Mouse (Mus musculus): ENCODE results near the gene Rbm15b. TPM values are rescaled to one million over a fixed set of nuclear protein-coding genes. Genes with fewer than 3 reads are reported as not detected.

The Rbm15b gene
- polyA plus RNA-seq, 1 experiment from 2014 or later: 18.8 TPM

DNA sequence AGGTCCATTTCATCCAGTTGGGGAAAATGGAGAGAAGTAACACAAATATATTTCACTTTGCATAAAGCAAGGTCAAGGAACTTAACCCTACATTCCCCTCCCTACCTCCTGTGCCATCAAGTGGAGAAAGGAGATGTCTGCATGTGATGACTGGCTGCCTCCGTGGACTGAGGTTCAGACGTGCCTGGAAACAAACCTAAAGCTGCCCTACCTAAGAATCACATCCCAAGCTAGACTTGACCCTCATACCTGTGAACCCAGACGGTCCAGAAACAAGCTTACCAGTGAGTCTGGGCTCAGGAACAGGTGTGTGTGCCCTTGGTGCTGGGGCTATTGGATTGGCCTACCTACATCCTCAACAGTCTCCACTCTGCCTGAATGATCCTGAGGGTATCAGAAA is 6.1 kb upstream of the Rbm15b start:
- no peak overlapping the region for H3K4me3 ChIP-seq
- ATAC-seq (ENCODE audit: low FRiP score, low read depth): no peak
- no peaks in the 10 kb centered on the region for H3K27me3 ChIP-seq
- peaks cover 33% of the 10 kb centered on the region for H3K4me1 ChIP-seq (replicated peaks)
- peaks cover 19% of the 10 kb centered on the region for H3K36me3 ChIP-seq
- H3K9ac ChIP-seq: no peak overlapping the region
- 61% methylated on average over 3 of the region's 3 CpGs for WGBS
- H3K9me3 ChIP-seq: no peaks in the 10 kb centered on the region
- H3K4me2 ChIP-seq: peak overlapping the region; percentile 15; the same call in 1 of the 2 replicates
- H3K27ac ChIP-seq (replicated peaks): no peak overlapping the region

DNA sequence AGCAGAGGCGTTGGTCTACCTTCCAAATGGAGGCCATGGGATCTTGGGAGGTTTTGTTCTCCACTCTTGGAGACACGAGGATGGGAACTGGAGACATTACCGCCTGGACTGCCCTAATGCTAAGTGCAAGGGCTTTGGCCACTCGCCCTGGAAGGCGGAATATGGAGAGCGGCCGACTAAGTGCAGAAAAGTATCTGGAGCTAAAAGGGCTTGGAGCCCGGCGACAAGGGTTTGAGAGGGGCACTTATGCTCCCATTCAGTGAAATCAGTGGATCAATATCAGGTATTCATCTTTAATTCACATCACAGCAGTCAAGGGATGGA is 5.3 kb upstream of the Rbm15b start:
- H3K9ac ChIP-seq: peak overlapping the region; percentile 58
- H3K4me2 ChIP-seq: peak overlapping the region; percentile 73
- H3K36me3 ChIP-seq: peaks cover 22% of the 10 kb centered on the region
- no peaks in the 10 kb centered on the region for H3K27me3 ChIP-seq
- ATAC-seq (ENCODE audit: low FRiP score, low read depth): no peak
- peaks cover 41% of the 10 kb centered on the region for H3K4me1 ChIP-seq (replicated peaks)
- H3K27ac ChIP-seq (replicated peaks): peak overlapping the region; percentile 92
- H3K9me3 ChIP-seq: no peaks in the 10 kb centered on the region
- peak overlapping the region; percentile 95 for H3K4me3 ChIP-seq
- 0% methylated on average over 9 of the region's 9 CpGs for WGBS

DNA sequence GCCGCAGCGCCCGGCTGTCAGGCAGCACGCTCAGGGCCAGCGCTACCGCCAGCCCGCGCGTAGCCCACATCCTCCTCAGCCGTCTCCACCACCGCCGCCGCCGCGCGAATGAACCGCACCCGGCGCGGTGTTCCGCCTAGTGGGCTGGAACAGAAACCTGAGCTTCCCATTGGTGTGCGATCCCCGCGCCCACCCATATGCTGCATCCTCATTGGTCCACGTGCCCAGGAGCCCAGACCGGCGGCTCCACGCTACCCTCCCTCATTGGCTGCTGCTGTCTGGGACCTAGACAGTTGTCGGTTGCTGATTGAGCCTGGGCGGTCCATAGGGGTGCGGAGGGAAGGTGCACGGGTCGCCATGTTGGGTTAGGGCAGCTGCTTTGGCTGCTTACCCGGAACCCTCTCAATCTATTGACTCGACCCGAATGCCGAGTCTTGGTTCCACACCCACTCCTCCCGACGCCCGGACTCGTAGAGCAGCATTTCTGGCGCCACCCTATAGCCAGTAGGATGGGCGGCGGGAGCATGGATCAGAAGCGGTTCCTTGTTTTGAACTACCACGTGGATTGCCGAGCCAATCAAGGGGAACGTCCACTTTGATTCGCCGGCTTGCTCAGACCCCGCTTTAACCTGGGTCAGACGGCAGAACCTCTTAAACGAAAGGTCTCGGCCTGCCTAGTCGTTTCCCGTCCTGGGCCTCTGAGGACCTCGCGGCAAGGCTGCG is 4.8 kb upstream of the Rbm15b start, which contains the start of gene Manf:
Gene Manf, minus strand, starts transcription at position 151 of the 723 bp plus-strand sequence.
- H3K27ac ChIP-seq (replicated peaks): peak within 1 kb of the TSS; percentile 92
- peak within 1 kb of the TSS; percentile 93 for H3K9ac ChIP-seq
- peaks cover 22% of the 10 kb centered on the region for H3K36me3 ChIP-seq
- peak; percentile 99 for ATAC-seq (ENCODE audit: low FRiP score, low read depth)
- peak within 1 kb of the TSS; percentile 73 for H3K4me2 ChIP-seq
- H3K9me3 ChIP-seq: no peaks in the 10 kb centered on the region
- peaks cover 45% of the 10 kb centered on the region for H3K4me1 ChIP-seq (replicated peaks)
- peak within 1 kb of the TSS; percentile 95 for H3K4me3 ChIP-seq
- WGBS: under 1% methylated on average over 59 of the region's 59 CpGs
- H3K27me3 ChIP-seq: no peaks in the 10 kb centered on the region

DNA sequence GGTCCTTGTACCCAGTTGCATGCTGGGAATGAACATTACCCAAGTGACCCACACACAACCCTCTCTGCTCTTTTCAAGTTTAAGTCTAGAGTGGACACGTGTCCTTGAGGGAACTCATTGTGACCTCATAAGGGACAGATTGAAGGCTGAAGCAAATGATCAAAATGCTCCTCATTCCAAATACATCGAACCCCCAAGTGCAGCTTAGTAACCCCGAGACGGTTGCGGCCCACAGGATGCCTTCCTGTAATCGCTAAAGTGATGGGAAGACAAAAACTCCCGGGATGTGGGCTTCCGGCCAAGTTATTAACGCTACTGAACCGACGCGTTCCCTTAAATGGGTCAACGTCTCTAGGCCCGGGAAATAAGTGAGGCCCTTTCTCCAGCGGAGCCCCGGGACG is 4.1 kb upstream of the Rbm15b start:
- peaks cover 45% of the 10 kb centered on the region for H3K4me1 ChIP-seq (replicated peaks)
- H3K4me2 ChIP-seq: peak overlapping the region; percentile 73
- peak overlapping the region; percentile 95 for H3K4me3 ChIP-seq
- H3K9me3 ChIP-seq: no peaks in the 10 kb centered on the region
- H3K9ac ChIP-seq: peak overlapping the region; percentile 93
- no peaks in the 10 kb centered on the region for H3K27me3 ChIP-seq
- H3K36me3 ChIP-seq: peaks cover 19% of the 10 kb centered on the region
- H3K27ac ChIP-seq (replicated peaks): peak overlapping the region; percentile 88
- no peak for ATAC-seq (ENCODE audit: low FRiP score, low read depth)
- 0% methylated on average over 17 of the region's 17 CpGs for WGBS

DNA sequence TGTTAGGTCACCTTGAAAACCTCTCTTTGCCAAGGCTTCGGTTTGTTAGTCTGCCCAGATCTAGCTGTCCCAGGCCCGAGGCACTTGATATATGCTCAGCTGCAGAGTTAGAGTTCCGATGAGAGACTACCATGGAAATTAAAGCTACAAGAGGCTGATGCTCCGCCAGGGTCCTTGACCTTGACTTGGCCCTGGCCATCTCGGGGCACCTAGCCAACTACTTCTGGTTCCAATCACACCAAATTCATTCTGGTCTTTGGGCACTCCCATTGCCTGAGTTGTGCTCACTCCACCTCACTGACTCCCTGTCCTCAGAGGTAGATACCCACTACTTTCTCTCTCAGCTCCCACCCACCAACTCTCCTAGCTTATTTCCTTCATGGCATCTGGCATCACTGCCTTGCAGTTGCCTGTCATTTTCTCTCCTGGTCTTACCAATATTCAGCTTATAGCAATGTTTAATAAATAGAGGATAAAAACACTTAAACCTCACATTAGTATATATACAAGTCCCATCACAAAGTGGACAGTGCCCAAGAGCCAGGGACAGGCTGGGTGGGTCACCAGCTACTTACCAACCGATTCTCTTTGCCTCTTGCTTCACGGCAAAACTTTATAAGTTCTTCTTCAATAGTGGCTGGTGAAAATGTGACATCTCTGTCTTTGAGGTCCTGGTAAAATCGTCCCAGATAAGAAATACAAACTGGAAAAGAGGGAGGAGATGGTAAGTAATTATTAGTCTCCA is 3.4 kb upstream of the Rbm15b start:
- 72% methylated on average over 8 of the region's 8 CpGs for WGBS
- H3K9me3 ChIP-seq: no peaks in the 10 kb centered on the region
- H3K4me3 ChIP-seq: peak overlapping the region; percentile 95
- peak overlapping the region; percentile 93 for H3K9ac ChIP-seq
- ATAC-seq (ENCODE audit: low FRiP score, low read depth): no peak
- peaks cover 46% of the 10 kb centered on the region for H3K4me1 ChIP-seq (replicated peaks)
- peaks cover 18% of the 10 kb centered on the region for H3K36me3 ChIP-seq
- H3K27ac ChIP-seq (replicated peaks): no peak overlapping the region
- H3K4me2 ChIP-seq: peak overlapping the region; percentile 73
- H3K27me3 ChIP-seq: no peaks in the 10 kb centered on the region

DNA sequence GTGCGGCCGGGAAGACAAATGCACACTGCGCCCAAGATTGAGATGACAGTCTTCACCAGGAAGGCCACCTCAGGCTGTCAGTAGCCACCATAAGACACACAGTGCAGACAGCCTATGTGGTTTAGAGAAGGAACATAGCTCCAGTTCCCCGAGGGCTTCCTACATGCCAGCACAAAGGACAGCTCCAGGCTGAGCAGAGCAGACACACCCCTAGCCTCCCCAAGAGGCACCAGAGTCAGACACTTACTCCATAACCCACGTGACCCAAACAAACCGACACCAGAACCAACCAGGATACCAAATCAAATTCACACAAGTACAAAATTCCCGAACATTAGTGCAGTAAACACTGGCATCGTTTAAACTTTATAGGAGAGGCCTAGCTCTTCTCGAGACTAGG is 2.1 kb upstream of the Rbm15b start:
- H3K27me3 ChIP-seq: no peaks in the 10 kb centered on the region
- ATAC-seq (ENCODE audit: low FRiP score, low read depth): no peak
- H3K4me1 ChIP-seq (replicated peaks): peaks cover 59% of the 10 kb centered on the region
- no peak overlapping the region for H3K4me2 ChIP-seq
- no peak overlapping the region for H3K9ac ChIP-seq
- H3K27ac ChIP-seq (replicated peaks): no peak overlapping the region
- peaks cover 18% of the 10 kb centered on the region for H3K36me3 ChIP-seq
- no peaks in the 10 kb centered on the region for H3K9me3 ChIP-seq
- 86% methylated on average over 9 of the region's 9 CpGs for WGBS
- no peak overlapping the region for H3K4me3 ChIP-seq

DNA sequence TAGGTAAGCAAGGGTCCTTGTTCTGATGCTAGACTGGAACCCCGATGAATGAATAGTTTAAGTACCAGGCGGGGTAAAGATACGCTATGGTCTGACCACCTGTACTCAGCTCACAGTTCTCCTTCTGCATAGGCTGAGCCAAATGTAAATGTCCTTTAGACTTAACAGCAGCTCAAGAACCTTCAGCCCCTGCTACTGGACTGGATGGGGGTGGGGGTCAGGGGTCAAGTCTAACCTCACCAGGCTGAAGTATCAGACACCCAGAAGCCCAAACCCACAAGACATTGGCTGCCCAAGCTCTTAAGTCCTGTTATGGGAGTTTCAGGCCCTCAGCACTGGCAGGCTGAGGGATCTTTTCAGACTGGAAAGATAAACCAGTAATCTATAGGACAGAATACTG is 1.1 kb upstream of the Rbm15b start:
- WGBS: 97% methylated on average over 3 of the region's 3 CpGs
- H3K36me3 ChIP-seq: peaks cover 21% of the 10 kb centered on the region
- H3K27ac ChIP-seq (replicated peaks): no peak overlapping the region
- H3K4me2 ChIP-seq: no peak overlapping the region
- peaks cover 66% of the 10 kb centered on the region for H3K4me1 ChIP-seq (replicated peaks)
- no peaks in the 10 kb centered on the region for H3K9me3 ChIP-seq
- H3K9ac ChIP-seq: no peak overlapping the region
- no peak for ATAC-seq (ENCODE audit: low FRiP score, low read depth)
- no peaks in the 10 kb centered on the region for H3K27me3 ChIP-seq
- H3K4me3 ChIP-seq: no peak overlapping the region

DNA sequence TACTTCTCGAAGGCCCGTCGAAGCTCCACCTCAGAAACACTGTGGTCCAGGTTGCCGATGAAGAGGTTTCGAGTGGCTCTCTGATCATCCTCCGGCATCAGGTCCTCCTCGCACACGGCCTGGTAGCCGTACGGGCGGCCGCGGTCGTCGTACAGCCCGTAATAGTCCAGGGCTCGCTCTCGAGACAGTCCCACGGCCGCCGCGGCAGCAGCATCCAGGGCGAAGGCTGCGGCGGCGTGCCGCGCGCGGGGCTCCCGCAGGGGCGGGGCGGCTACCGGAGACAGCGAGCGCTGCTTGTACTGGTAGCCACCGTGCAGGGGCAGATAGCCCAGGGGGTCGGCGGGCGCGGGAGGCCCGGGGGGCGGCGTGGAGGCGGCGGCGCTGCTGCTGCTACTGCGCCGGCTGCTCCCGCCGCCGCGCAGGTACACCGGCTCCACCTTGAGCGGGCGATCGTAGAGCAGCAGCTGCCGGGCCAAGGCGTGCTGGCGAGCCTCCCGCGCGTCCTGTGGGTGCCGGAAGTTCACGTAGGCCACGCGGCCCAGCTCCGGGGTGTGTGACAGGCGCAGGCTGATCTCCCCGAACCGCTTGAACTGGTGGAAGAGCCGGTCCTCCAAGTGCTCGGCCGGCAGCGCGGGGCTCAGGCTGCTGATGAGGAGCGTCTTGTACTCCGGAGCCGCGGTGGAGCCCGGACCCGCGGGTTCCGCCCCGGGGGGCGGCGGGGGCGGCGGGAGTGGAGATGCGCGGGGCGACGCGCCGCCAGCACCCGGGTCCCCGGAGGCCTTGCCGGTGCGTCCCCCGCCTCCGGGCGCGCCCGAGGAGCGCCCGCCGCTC is 1.1 kb downstream of the Rbm15b start:
- peak overlapping the region; percentile 92 for H3K4me3 ChIP-seq
- 0 out of 2 replicates have a peak, but pooled peaks have one; percentile 4 for ATAC-seq (ENCODE audit: low FRiP score, low read depth)
- H3K4me1 ChIP-seq (replicated peaks): peaks cover 81% of the 10 kb centered on the region
- H3K9me3 ChIP-seq: no peaks in the 10 kb centered on the region
- peak overlapping the region; percentile 98 for H3K4me2 ChIP-seq
- H3K36me3 ChIP-seq: peaks cover 43% of the 10 kb centered on the region
- peak overlapping the region; percentile 91 for H3K27ac ChIP-seq (replicated peaks)
- H3K27me3 ChIP-seq: no peaks in the 10 kb centered on the region
- WGBS: under 1% methylated on average over 86 of the region's 107 CpGs
- H3K9ac ChIP-seq: peak overlapping the region; percentile 94

DNA sequence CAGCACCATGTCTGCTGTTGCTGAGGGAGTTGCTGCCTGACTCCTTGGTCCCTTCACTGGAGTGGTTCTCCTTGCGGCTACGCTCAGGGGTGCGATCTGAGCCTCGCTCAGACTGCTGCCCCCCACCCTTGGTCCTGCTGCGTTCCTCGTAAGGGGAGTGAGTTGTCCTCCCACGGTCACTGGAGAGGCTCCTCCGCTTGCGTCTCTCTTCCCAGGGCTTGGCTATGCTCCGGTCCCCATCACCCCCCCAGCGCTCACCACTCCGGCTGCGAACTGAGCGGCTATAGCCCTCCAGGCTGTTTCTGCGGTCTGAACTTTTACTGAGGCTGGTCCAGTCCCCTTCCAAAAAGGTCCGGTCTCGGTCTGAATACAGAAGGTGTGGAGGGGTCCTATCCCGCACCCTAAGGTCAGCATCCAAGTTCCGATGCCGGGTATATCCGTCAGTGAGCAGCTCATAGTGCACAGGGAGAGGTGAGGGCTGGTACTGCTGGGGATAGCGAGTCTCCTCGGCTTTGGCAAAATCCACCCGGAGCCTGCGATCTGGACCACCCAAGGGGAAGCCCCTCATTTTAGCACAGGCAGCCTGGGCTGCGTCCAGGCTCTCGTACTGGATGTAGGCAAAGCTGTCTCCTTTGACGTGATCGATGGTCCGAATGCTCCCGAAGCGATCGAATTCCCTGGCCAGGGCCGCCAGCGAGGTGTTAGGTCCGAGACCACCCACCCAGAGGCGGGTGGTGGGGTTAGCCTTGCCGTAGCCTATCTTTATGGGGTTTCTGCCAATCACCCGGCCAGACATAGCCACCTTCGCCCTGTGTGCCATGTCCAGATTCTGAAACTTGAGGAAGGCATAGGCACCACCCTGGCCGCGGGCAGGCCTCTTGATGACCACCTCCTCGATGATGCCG is 2.0 kb downstream of the Rbm15b start:
- Histone ChIP-seq H3K9ac (peak overlapping the region; percentile 94), H3K27me3 (no peaks in the 10 kb centered on the region), H3K4me3 (peak overlapping the region; percentile 92), H3K27ac (replicated peaks) (0 out of 2 replicates have a peak overlapping the region, but pooled peaks have one; percentile 91), H3K9me3 (no peaks in the 10 kb centered on the region), H3K4me2 (peak overlapping the region; percentile 98), H3K4me1 (replicated peaks) (peaks cover 75% of the 10 kb centered on the region), H3K36me3 (peaks cover 45% of the 10 kb centered on the region)
- WGBS: 20% methylated on average over 44 of the region's 44 CpGs
- ATAC-seq (ENCODE audit: low FRiP score, low read depth): no peak

DNA sequence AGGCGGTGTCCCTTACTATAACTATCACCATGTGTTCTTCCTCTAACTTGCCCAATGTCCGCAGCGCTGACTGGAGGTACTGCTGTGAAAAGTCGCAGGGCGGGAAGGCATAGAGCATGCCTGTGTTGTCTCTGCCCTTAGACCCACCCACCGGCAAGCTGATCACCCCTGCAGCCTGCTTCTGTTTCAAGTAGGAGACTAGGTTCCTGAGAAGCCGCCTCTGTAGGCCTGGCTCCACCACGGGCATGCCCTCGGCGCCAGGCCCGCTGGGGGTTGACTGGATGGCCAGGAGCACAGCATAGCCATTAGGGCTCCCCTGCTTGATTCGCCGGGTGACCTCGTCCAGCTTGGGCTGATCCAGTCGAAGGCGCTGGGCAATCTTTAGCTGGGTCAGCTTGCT is 2.9 kb downstream of the Rbm15b start:
- no peak for ATAC-seq (ENCODE audit: low FRiP score, low read depth)
- H3K9ac ChIP-seq: peak overlapping the region; percentile 94
- H3K36me3 ChIP-seq: peaks cover 46% of the 10 kb centered on the region
- H3K27me3 ChIP-seq: no peaks in the 10 kb centered on the region
- peaks cover 65% of the 10 kb centered on the region for H3K4me1 ChIP-seq (replicated peaks)
- 36% methylated on average over 16 of the region's 16 CpGs for WGBS
- peak overlapping the region; percentile 98 for H3K4me2 ChIP-seq
- H3K4me3 ChIP-seq: peak overlapping the region; percentile 92
- H3K9me3 ChIP-seq: no peaks in the 10 kb centered on the region
- H3K27ac ChIP-seq (replicated peaks): no peak overlapping the region

DNA sequence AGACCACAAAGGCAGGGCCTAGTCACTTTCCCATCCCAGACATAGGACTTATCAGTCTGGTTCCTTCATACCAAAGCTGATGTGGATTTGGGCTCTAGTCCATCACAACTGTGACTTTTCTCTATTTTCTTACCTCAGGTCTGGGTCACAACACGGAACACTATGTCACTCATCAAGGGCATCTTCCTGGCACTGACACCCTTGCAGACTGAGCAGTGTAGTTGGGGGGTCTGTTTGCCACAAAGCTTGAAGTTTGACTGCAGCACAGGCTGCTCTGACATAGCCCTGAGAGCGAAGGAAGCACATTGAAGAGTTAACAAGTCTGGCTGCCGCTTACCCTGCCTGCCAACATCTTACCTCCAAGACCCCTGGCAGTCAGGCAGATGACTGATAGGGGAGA is 4.1 kb downstream of the Rbm15b start:
- peak overlapping the region; percentile 16 for H3K4me3 ChIP-seq
- H3K9me3 ChIP-seq: no peaks in the 10 kb centered on the region
- H3K27me3 ChIP-seq: no peaks in the 10 kb centered on the region
- ATAC-seq (ENCODE audit: low FRiP score, low read depth): no peak
- H3K4me1 ChIP-seq (replicated peaks): peaks cover 58% of the 10 kb centered on the region
- peaks cover 46% of the 10 kb centered on the region for H3K36me3 ChIP-seq
- H3K4me2 ChIP-seq: peak overlapping the region; percentile 98
- WGBS: 74% methylated on average over 3 of the region's 3 CpGs
- no peak overlapping the region for H3K27ac ChIP-seq (replicated peaks)
- H3K9ac ChIP-seq: peak overlapping the region; percentile 29; the same call in 1 of the 2 replicates
